Comparison of ENCODE assay signal across 26 mouse cellular contexts in genomic region chr9:112436094-112436493, GRCm38 (mm10).
A peak's percentile ranks its signal among the peaks of the same experiment; 100 is the strongest.
DNase-seq lines count a peak whose midpoint lies in the region; ATAC-seq and TF ChIP-seq lines count a peak whose summit lies in the region.
"Had no signal": no experiment of that assay in that cellular context is flagged by ENCODE, and none has a peak within 500 bp of the region (broad histone marks: within the 10 kb centered on the region; RNA-seq: fewer than 3 reads in every experiment).

No protein-coding gene starts in this region.

- no peak for TF ChIP-seq POLR2A in cerebellum, adult 2 months (IDR thresholded peaks at IDR 0.05; ENCODE audit: borderline replicate concordance, insufficient read depth, low read length)

- peak; percentile 50 for DNase-seq in forebrain, postnatal 0 days
- DNase-seq in brain, adult 2 months (ENCODE audit: low read depth, low spot score): peak; percentile 84
- peak; percentile 72 for DNase-seq in layer of hippocampus, adult 9-11 months
- peak; percentile 59 to 82 for DNase-seq in right cerebral cortex, postnatal 10 days (ENCODE audit: low spot score in 2 of 2)
- DNase-seq in limb, embryonic 10.5 days (ENCODE audit: low spot score): no peak
- no peak for DNase-seq in T-cell, adult 2 months (ENCODE audit: low spot score)
- no peak for DNase-seq in cerebellum, adult 2 months
- DNase-seq: adrenal gland, postnatal 36 days; cerebellum, adult 8-10 months; gastrocnemius, postnatal 10 days; heart, postnatal 4 days; kidney, postnatal 4 days; lung, adult 2 months; lung, postnatal 36 days; spleen, adult 18-20 months; thymus, adult 18-20 months; thymus, postnatal 4 days had no signal

- no peak overlapping the region for H3K9ac ChIP-seq in forebrain, postnatal 0 days
- H3K9ac ChIP-seq in forebrain, embryonic 15.5 days (replicated peaks): no peak overlapping the region
- H3K9ac ChIP-seq: forebrain, embryonic 13.5 days; heart, embryonic 15.5 days; midbrain, embryonic 15.5 days; neural tube, embryonic 15.5 days had no signal

- H3K27ac ChIP-seq in forebrain, postnatal 0 days (ENCODE audit: low read depth, low read length): no peak overlapping the region
- no peak overlapping the region for H3K27ac ChIP-seq in forebrain, embryonic 15.5 days (replicated peaks)
- no peak overlapping the region for H3K27ac ChIP-seq in limb, embryonic 10.5 days
- no peak overlapping the region for H3K27ac ChIP-seq in cerebellum, adult 2 months (ENCODE audit: insufficient read depth, low read length)
- H3K27ac ChIP-seq: forebrain, embryonic 13.5 days; heart, embryonic 15.5 days; midbrain, embryonic 15.5 days; neural tube, embryonic 15.5 days had no signal

- no peaks in the 10 kb centered on the region; the same call in 1 of the 2 replicates for H3K4me1 ChIP-seq in forebrain, postnatal 0 days (ENCODE audit: insufficient read depth)
- no peaks in the 10 kb centered on the region for H3K4me1 ChIP-seq in forebrain, embryonic 15.5 days
- H3K4me1 ChIP-seq in limb, embryonic 10.5 days: no peaks in the 10 kb centered on the region
- no peaks in the 10 kb centered on the region for H3K4me1 ChIP-seq in cerebellum, adult 2 months (ENCODE audit: control insufficient read depth, insufficient read depth, low read length)
- H3K4me1 ChIP-seq: forebrain, embryonic 13.5 days; heart, embryonic 15.5 days; midbrain, embryonic 15.5 days; neural tube, embryonic 15.5 days had no signal

- ATAC-seq in forebrain, postnatal 0 days: no peak
- no peak for ATAC-seq in forebrain, embryonic 15.5 days (replicated peaks)
- ATAC-seq: forebrain, embryonic 13.5 days; hindbrain, embryonic 16.5 days; intestine, embryonic 16.5 days; midbrain, embryonic 15.5 days had no signal

- 71% methylated on average over 2 of the region's 2 CpGs for WGBS in forebrain, postnatal 0 days
- 76% methylated on average over 2 of the region's 2 CpGs for WGBS in forebrain, embryonic 15.5 days
- 93% methylated on average over 2 of the region's 2 CpGs for WGBS in limb, embryonic 10.5 days
- WGBS in cerebellum, adult 2 months: 95% methylated on average over 2 of the region's 2 CpGs

- H3K9me3 ChIP-seq in forebrain, postnatal 0 days (ENCODE audit: low read length): no peaks in the 10 kb centered on the region
- H3K9me3 ChIP-seq in forebrain, embryonic 15.5 days: no peaks in the 10 kb centered on the region
- no peaks in the 10 kb centered on the region for H3K9me3 ChIP-seq in limb, embryonic 10.5 days (replicated peaks)
- H3K9me3 ChIP-seq: forebrain, embryonic 13.5 days; heart, embryonic 15.5 days; midbrain, embryonic 15.5 days; neural tube, embryonic 15.5 days had no signal

- H3K4me3 ChIP-seq in forebrain, postnatal 0 days (ENCODE audit: low read depth, low read length): no peak overlapping the region
- H3K4me3 ChIP-seq in forebrain, embryonic 15.5 days: no peak overlapping the region
- no peak overlapping the region for H3K4me3 ChIP-seq in limb, embryonic 10.5 days
- H3K4me3 ChIP-seq in cerebellum, adult 2 months (replicated peaks; ENCODE audit: insufficient read depth, low read depth, low read length): no peak overlapping the region
- H3K4me3 ChIP-seq: forebrain, embryonic 13.5 days; heart, embryonic 15.5 days; midbrain, embryonic 15.5 days; neural tube, embryonic 15.5 days had no signal

- H3K36me3 ChIP-seq in forebrain, postnatal 0 days (ENCODE audit: insufficient read depth): no peaks in the 10 kb centered on the region
- H3K36me3 ChIP-seq in forebrain, embryonic 15.5 days: no peaks in the 10 kb centered on the region
- no peaks in the 10 kb centered on the region for H3K36me3 ChIP-seq in limb, embryonic 10.5 days
- H3K36me3 ChIP-seq: G1E; heart, embryonic 15.5 days; midbrain, embryonic 15.5 days; neural tube, embryonic 15.5 days had no signal

- no peak overlapping the region for H3K4me2 ChIP-seq in forebrain, postnatal 0 days (ENCODE audit: low read depth)
- no peak overlapping the region for H3K4me2 ChIP-seq in forebrain, embryonic 15.5 days (replicated peaks)
- H3K4me2 ChIP-seq: forebrain, embryonic 13.5 days; heart, embryonic 15.5 days; liver, embryonic 11.5 days; midbrain, embryonic 15.5 days; neural tube, embryonic 15.5 days had no signal

- no peaks in the 10 kb centered on the region for H3K27me3 ChIP-seq in forebrain, postnatal 0 days (ENCODE audit: insufficient read depth, low read length)
- no peaks in the 10 kb centered on the region for H3K27me3 ChIP-seq in forebrain, embryonic 15.5 days
- no peaks in the 10 kb centered on the region for H3K27me3 ChIP-seq in limb, embryonic 10.5 days (ENCODE audit: low read depth, poor library complexity, severe bottlenecking)
- H3K27me3 ChIP-seq in cerebellum, adult 2 months (ENCODE audit: control insufficient read depth, insufficient read depth, low read length): no peaks in the 10 kb centered on the region
- H3K27me3 ChIP-seq: forebrain, embryonic 13.5 days; heart, embryonic 15.5 days; midbrain, embryonic 15.5 days; neural tube, embryonic 15.5 days had no signal

- no peak for TF ChIP-seq CTCF in forebrain, postnatal 0 days (IDR thresholded peaks at IDR 0.05; ENCODE audit: low read depth)
- no peak for TF ChIP-seq CTCF in cerebellum, adult 2 months (IDR thresholded peaks at IDR 0.05; ENCODE audit: borderline replicate concordance, insufficient read depth, low read depth, low read length)

Comparison
In these comparisons a context has a peak if more than half of its experiments do, and no peak if none do; other contexts are left out.
1. DNase-seq: peak in forebrain, postnatal 0 days (single experiment), brain, adult 2 months (single experiment), layer of hippocampus, adult 9-11 months (single experiment) and right cerebral cortex, postnatal 10 days (2 of 2); none in limb, embryonic 10.5 days (single experiment), T-cell, adult 2 months (single experiment) and cerebellum, adult 2 months (0 of 2).